In genomic region chr4:140649207-140649591, GRCm38 (mm10) we compare ENCODE assay signal across 8 mouse cellular contexts. TPM values are rescaled to one million over a fixed set of nuclear protein-coding genes. Genes with fewer than 3 reads are reported as not detected.
DNase-seq lines count a peak whose midpoint lies in the region; ATAC-seq and TF ChIP-seq lines count a peak whose summit lies in the region.

No protein-coding gene starts in this region.

- ATAC-seq in forebrain, embryonic 11.5 days (replicated peaks; ENCODE audit: low FRiP score), result no peak
- no peak for ATAC-seq in limb, embryonic 11.5 days (ENCODE audit: insufficient number of reproducible peaks, low FRiP score, low TSS enrichment, low read depth)

- H3K9me3 ChIP-seq in forebrain, embryonic 11.5 days (ENCODE audit: control insufficient read depth, low read length), result no peaks in the 10 kb centered on the region
- H3K9me3 ChIP-seq in limb, embryonic 11.5 days (ENCODE audit: control insufficient read depth, low read length), result no peaks in the 10 kb centered on the region

- TF ChIP-seq CTCF in layer of hippocampus, adult 2 months (conservative IDR thresholded peaks at IDR 0.05), result no peak

- peak overlapping the region; percentile 63 for H3K4me3 ChIP-seq in layer of hippocampus, adult 2 months
- H3K4me3 ChIP-seq in forebrain, embryonic 11.5 days (ENCODE audit: low read depth, low read length), result peak overlapping the region; percentile 88
- H3K4me3 ChIP-seq in limb, embryonic 11.5 days (ENCODE audit: low read depth, low read length), result peak overlapping the region; percentile 74

- peaks cover 12% of the 10 kb centered on the region; the same call in 1 of the 2 replicates for H3K4me1 ChIP-seq in forebrain, embryonic 11.5 days (replicated peaks; ENCODE audit: control insufficient read depth, insufficient read depth, low read length)
- H3K4me1 ChIP-seq in limb, embryonic 11.5 days (ENCODE audit: control insufficient read depth, insufficient read depth, low read length), result peaks cover 19% of the 10 kb centered on the region

- no peaks in the 10 kb centered on the region for H3K27me3 ChIP-seq in forebrain, embryonic 11.5 days (ENCODE audit: control insufficient read depth, insufficient read depth, low read length)
- H3K27me3 ChIP-seq in limb, embryonic 11.5 days (ENCODE audit: control insufficient read depth, insufficient read depth, low read length), result no peaks in the 10 kb centered on the region

- H3K27ac ChIP-seq in layer of hippocampus, adult 2 months, result peak overlapping the region; percentile 94
- peak overlapping the region; percentile 84; the same call in 1 of the 2 replicates for H3K27ac ChIP-seq in forebrain, embryonic 11.5 days (ENCODE audit: low read depth, low read length)
- H3K27ac ChIP-seq in limb, embryonic 11.5 days (replicated peaks; ENCODE audit: low read depth, low read length), result no peak overlapping the region

- H3K4me2 ChIP-seq in forebrain, embryonic 11.5 days (ENCODE audit: low read depth, low read length, severe bottlenecking), result peak overlapping the region; percentile 74
- peak overlapping the region; percentile 76 for H3K4me2 ChIP-seq in limb, embryonic 11.5 days (ENCODE audit: low read depth, severe bottlenecking)

- WGBS in forebrain, embryonic 11.5 days, result 15% methylated on average over 9 of the region's 9 CpGs
- 22% methylated on average over 9 of the region's 9 CpGs for WGBS in limb, embryonic 11.5 days

- intact Hi-C loops in gastrocnemius, postnatal 14 days (cut with DNase I; ENCODE audit: low total_unique reads), result no loop called here

- peak overlapping the region; percentile 99 for H3K9ac ChIP-seq in forebrain, embryonic 11.5 days (ENCODE audit: low read length)
- H3K9ac ChIP-seq in limb, embryonic 11.5 days (ENCODE audit: low read length), result peak overlapping the region; percentile 98

- no peaks in the 10 kb centered on the region for H3K36me3 ChIP-seq in forebrain, embryonic 11.5 days (ENCODE audit: control insufficient read depth, insufficient read depth, low read length)
- H3K36me3 ChIP-seq in limb, embryonic 11.5 days (ENCODE audit: control insufficient read depth, insufficient read depth, low read length), result no peaks in the 10 kb centered on the region

- DNase-seq in layer of hippocampus, adult 2 months (ENCODE audit: low spot score in 2 of 2), result no peak
- DNase-seq in layer of hippocampus, postnatal 36 days, result no peak
- no peak for DNase-seq in forebrain, embryonic 11.5 days (ENCODE audit: low spot score)
- no peak for DNase-seq in limb, embryonic 11.5 days (ENCODE audit: low spot score)
- DNase-seq in retina, adult 2 months (ENCODE audit: low read depth, low spot score), result peak; percentile 74
- no peak for DNase-seq in ovary, postnatal 36 days (ENCODE audit: low spot score)
- no peak for DNase-seq in gastrocnemius, postnatal 14 days
- no peak for DNase-seq in adrenal gland, adult 18-20 months (ENCODE audit: low spot score in 2 of 2)

RNA-seq across cellular contexts. Expression of gene Arhgef10l, which starts 16.6 kb away (rescaled TPM):
- total RNA-seq in layer of hippocampus, adult 2 months (2021), result 10 to 100 TPM; 43.9 to 52.8 TPM
- 10 to 100 TPM; 41.7 to 43.9 TPM for total RNA-seq in layer of hippocampus, postnatal 36 days (2021)
- 23.3 and 23.6 TPM in 2 replicates for polyA plus RNA-seq in forebrain, embryonic 11.5 days (2014; fragmentation: Nextera tagmentation; extraction: Ambion mirVana)
- polyA plus RNA-seq in limb, embryonic 11.5 days (2014; fragmentation: Nextera tagmentation; extraction: Ambion mirVana), result 11.8 and 12.8 TPM in 2 replicates
- 10 to 100 TPM; 39.2 to 49.0 TPM for total RNA-seq in gastrocnemius, postnatal 14 days (2021)
- 10 to 100 TPM in 1 of 2 experiments, 1 to 10 TPM in 1; 6.7 to 10.7 TPM for total RNA-seq in adrenal gland, adult 18-20 months (2021)

RNA-seq across cellular contexts. Expression of gene Rcc2, which starts 51.1 kb away (rescaled TPM):
- 10 to 100 TPM; 93.0 to 93.5 TPM for total RNA-seq in layer of hippocampus, adult 2 months (2021)
- 10 to 100 TPM; 87.9 to 90.7 TPM for total RNA-seq in layer of hippocampus, postnatal 36 days (2021)
- polyA plus RNA-seq in forebrain, embryonic 11.5 days (2014; fragmentation: Nextera tagmentation; extraction: Ambion mirVana), result 91.6 and 100 TPM in 2 replicates
- 87.2 and 101 TPM in 2 replicates for polyA plus RNA-seq in limb, embryonic 11.5 days (2014; fragmentation: Nextera tagmentation; extraction: Ambion mirVana)
- total RNA-seq in gastrocnemius, postnatal 14 days (2021), result 10 to 100 TPM; 14.2 to 19.3 TPM
- total RNA-seq in adrenal gland, adult 18-20 months (2021), result 10 to 100 TPM; 46.4 to 72.2 TPM
